Mouse (Mus musculus) embryonic facial prominence, embryonic 15.5 days (tissue): ENCODE data around the gene Fbln1. TPM values are rescaled to one million over a fixed set of nuclear protein-coding genes. Genes with fewer than 3 reads are reported as not detected.

Experiments
- ATAC-seq: fragments of 200-750 bp; cut with Nextera tagmentation; 2 replicates; pipeline ENCODE4 v1.8.0; 2017; ENCODE audit warnings: low read depth, moderate TSS enrichment; ENCODE audit not compliant: insufficient number of reproducible peaks, low FRiP score, low TSS enrichment
- H3K27ac ChIP-seq: fragments of 300-500 bp; sonication (generic); replicated peaks from 2 replicates; pipeline ENCODE4 v1.5.1; 2015; ENCODE audit warnings: mild to moderate bottlenecking, inconsistent platforms
- H3K27me3 ChIP-seq: fragments of 300-500 bp; sonication (generic); 2 replicates; pipeline ENCODE4 v1.6.1; 2015; ENCODE audit warnings: inconsistent platforms
- H3K36me3 ChIP-seq: fragments of 300-500 bp; sonication (generic); 2 replicates; pipeline ENCODE4 v1.6.1; 2015; ENCODE audit warnings: mild to moderate bottlenecking, inconsistent platforms
- H3K4me1 ChIP-seq: fragments of 300-500 bp; sonication (generic); 2 replicates; pipeline ENCODE4 v1.6.1; 2015; ENCODE audit warnings: inconsistent platforms
- H3K4me2 ChIP-seq: fragments of 300-500 bp; sonication (generic); replicated peaks from 2 replicates; pipeline ENCODE4 v1.6.1; 2015; ENCODE audit warnings: mild to moderate bottlenecking, inconsistent platforms
- H3K4me3 ChIP-seq: fragments of 300-500 bp; sonication (generic); replicated peaks from 2 replicates; pipeline ENCODE4 v1.5.1; 2015; ENCODE audit warnings: mild to moderate bottlenecking, inconsistent platforms
- H3K9ac ChIP-seq: fragments of 300-500 bp; sonication (generic); 2 replicates; pipeline ENCODE4 v1.6.1; 2015; ENCODE audit warnings: inconsistent platforms
- H3K9me3 ChIP-seq: fragments of 300-500 bp; sonication (generic); replicated peaks from 2 replicates; pipeline ENCODE4 v1.6.1; 2016; ENCODE audit warnings: inconsistent platforms
- WGBS: fragments of 180-500 bp; shearing (Covaris S2); methylation state at CpG from one replicate; pipeline ENCODE4 v1.1.7; 2015; 5-methylcytosine and 5-hydroxymethylcytosine counted together
- polyA plus RNA-seq: library from polyadenylated mRNA; unstranded; fragments of >200 nt; fragmentation: Nextera tagmentation; extraction: Ambion mirVana; gene quantifications from 2 replicates; pipeline ENCODE4 v1.2.1, GENCODE M21; 2015

The Fbln1 gene
- polyA plus RNA-seq, 1 experiment from 2014 or later = 266 TPM

DNA sequence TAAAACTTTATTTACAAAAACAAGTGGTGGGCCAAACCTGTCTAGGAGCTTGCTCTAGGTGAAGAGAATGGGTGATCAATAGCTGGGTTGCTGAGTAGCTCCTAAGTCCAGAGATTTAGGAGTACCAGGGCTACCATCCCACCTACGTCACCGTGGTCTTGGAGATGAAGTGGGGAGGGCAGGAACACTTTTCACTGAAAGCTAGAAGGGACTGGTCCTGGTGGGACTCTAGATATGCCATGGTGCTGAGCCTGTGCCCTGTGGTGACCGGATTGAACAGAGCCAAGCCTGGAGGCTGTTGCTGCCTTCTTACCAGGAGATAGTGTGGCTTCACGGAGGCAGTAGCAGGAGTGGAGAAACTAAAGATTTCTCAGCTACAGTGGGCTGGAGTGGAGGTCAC is 34.3 kb downstream of the Fbln1 start:
- no peak overlapping the region for H3K4me3 ChIP-seq
- no peak overlapping the region for H3K4me2 ChIP-seq
- H3K4me1 ChIP-seq = no peaks in the 10 kb centered on the region
- H3K36me3 ChIP-seq = peaks cover 96% of the 10 kb centered on the region
- no peaks in the 10 kb centered on the region for H3K27me3 ChIP-seq
- 99% methylated on average over 4 of the region's 4 CpGs for WGBS
- no peaks in the 10 kb centered on the region for H3K9me3 ChIP-seq
- no peak for ATAC-seq
- no peak overlapping the region for H3K9ac ChIP-seq
- no peak overlapping the region for H3K27ac ChIP-seq

DNA sequence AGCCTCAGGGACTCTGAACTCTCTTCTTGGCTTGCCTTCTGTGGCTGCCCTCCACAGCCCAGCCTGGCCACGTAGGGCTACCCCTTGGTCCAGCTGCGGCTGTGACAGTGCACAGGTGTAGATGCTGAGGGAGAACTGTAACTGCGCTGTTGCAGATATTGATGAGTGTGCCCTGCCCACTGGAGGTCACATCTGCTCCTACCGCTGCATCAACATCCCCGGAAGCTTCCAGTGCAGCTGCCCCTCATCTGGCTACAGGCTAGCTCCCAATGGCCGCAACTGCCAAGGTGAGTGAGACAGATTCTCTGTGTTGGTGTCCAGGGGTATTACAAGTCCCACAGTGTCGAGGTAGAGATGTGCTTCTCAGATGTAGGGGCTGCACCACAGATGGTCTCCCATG is 36.1 kb downstream of the Fbln1 start:
- Histone ChIP-seq H3K4me3 (no peak overlapping the region), H3K9ac (no peak overlapping the region), H3K27me3 (no peaks in the 10 kb centered on the region), H3K27ac (no peak overlapping the region), H3K4me1 (no peaks in the 10 kb centered on the region), H3K36me3 (peaks cover 91% of the 10 kb centered on the region), H3K9me3 (no peaks in the 10 kb centered on the region), H3K4me2 (no peak overlapping the region)
- WGBS = 90% methylated on average over 7 of the region's 7 CpGs
- ATAC-seq = no peak

DNA sequence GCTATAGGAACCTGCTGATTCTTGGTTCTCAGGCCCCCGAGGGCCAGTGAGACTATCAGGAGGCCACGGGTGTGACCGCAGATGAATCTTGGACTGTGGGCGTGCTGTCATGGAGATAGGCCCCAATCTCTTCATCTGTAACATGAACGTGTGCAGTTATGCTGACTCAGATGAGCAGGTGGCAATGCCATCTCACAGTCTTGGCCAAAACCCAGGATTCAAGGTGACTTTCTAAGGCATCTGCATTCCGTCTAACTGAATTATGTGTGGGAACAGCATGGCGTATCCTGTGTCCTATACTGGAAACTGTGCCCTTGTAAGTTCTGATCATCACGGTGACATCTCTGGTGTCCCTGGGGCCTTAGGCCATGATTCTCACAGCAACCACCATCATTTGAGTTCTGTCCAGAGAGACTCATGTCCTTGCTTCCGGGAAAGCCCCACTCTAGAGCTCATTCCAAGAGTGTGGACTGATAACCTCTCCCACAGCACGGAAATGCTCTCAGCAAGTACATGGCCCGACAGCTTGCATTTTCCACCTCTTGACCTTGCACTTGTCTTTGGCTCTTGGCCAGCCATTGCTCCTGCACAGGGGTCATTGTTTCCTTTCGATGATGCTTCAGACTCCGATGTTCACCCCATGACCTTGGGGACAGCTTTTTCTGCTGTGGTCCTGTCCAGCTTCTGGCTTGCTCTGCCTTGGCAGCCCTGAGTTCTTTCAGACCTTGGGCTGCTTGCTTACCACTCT is 38.8 kb downstream of the Fbln1 start:
- Histone ChIP-seq H3K4me3 (no peak overlapping the region), H3K36me3 (peaks cover 76% of the 10 kb centered on the region), H3K9me3 (no peaks in the 10 kb centered on the region), H3K27me3 (no peaks in the 10 kb centered on the region), H3K27ac (no peak overlapping the region), H3K4me2 (no peak overlapping the region), H3K4me1 (no peaks in the 10 kb centered on the region), H3K9ac (no peak overlapping the region)
- no peak for ATAC-seq
- WGBS = 85% methylated on average over 13 of the region's 13 CpGs

DNA sequence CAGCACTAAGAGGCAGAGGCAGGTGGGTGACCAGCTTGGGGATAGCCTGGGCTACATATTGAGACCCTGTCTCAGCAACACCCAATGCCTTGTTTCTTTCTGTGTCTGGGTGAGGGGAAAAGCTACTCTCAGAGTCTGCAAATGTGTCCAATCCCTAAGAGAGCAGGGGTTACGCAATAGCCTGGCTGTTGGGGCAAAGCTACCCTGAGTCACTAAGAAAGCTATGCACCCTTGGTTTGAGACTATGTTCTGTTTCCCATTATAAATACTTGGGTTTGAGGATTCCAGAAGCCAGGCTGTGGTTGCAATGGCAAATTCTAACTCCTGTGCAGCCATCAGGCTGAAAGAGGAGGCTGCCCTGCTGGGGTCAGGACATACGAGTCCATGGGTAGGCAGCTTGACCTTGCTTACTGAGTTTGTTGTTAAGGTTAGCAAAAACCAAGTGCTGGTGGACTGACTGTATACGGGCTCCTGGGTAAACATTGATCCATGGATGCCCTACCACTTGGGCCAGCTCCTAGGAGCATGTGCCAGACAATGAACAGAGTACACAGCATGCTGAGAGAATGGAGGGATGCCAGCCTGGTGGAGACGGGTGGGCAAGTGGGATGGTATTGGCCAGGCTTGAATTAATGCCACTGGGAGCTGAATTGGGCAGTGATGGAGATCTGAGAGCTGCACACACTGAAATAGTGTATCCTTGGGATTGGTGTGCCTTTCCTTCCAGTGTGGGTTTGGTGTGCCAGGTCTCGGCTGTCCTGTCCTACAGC is 39.7 kb downstream of the Fbln1 start:
- no peak for ATAC-seq
- Histone ChIP-seq H3K4me1 (no peaks in the 10 kb centered on the region), H3K27me3 (no peaks in the 10 kb centered on the region), H3K36me3 (peaks cover 71% of the 10 kb centered on the region), H3K4me2 (no peak overlapping the region), H3K9ac (no peak overlapping the region), H3K4me3 (no peak overlapping the region), H3K27ac (no peak overlapping the region), H3K9me3 (no peaks in the 10 kb centered on the region)
- WGBS = 79% methylated on average over 5 of the region's 5 CpGs

DNA sequence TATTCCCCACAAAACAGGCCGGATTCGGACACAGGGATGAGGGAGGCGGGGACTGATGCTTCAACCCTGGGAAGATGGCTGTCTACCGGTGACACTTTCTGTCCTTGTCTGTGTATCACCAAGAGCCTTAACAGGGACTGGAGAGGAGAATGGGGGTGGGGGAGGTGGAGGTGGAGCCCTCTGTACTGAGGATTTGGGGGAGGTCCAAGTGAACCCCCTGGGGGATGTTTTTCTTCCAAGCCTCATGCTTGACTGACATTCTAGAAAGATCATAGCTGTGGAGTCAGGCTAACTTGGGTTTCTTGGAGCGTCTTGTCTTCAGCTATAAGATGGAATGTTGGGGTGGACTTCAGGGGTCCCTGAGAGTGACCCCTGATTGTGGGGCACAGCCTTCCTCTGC is 40.3 kb downstream of the Fbln1 start:
- peaks cover 71% of the 10 kb centered on the region for H3K36me3 ChIP-seq
- H3K4me3 ChIP-seq = no peak overlapping the region

DNA sequence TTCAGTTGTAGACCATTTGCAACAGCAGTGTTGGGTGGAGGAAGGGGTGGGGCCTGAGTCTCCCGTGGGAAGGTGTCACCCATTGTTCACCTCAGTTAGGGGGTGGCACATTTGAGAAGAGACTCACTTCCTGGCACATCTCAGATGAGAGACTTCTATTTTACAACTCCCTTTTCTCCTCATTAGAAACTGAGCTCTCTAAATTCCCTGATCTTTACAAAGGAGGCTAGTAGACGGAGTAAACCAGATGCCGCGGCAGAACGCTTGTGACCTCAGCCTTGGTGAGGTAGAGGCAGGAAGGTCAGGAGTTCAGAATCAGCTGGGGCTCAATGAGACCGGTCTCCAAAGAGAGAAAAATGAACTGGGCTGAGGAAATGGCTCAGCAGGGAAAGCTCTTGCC is 41.2 kb downstream of the Fbln1 start:
- Histone ChIP-seq H3K4me3 (no peak overlapping the region), H3K4me2 (no peak overlapping the region), H3K36me3 (peaks cover 71% of the 10 kb centered on the region), H3K27ac (no peak overlapping the region), H3K9me3 (no peaks in the 10 kb centered on the region), H3K4me1 (no peaks in the 10 kb centered on the region), H3K27me3 (no peaks in the 10 kb centered on the region), H3K9ac (no peak overlapping the region)
- 68% methylated on average over 6 of the region's 6 CpGs for WGBS
- ATAC-seq = no peak

More for the DNA sequence above, 40.3 kb downstream of the Fbln1 start:
- no peaks in the 10 kb centered on the region for H3K27me3 ChIP-seq
- no peak overlapping the region for H3K27ac ChIP-seq
- no peak for ATAC-seq
- no peaks in the 10 kb centered on the region for H3K4me1 ChIP-seq
- H3K9me3 ChIP-seq = no peaks in the 10 kb centered on the region
- no peak overlapping the region for H3K9ac ChIP-seq
- WGBS = 85% methylated on average over 5 of the region's 5 CpGs
- no peak overlapping the region for H3K4me2 ChIP-seq

DNA sequence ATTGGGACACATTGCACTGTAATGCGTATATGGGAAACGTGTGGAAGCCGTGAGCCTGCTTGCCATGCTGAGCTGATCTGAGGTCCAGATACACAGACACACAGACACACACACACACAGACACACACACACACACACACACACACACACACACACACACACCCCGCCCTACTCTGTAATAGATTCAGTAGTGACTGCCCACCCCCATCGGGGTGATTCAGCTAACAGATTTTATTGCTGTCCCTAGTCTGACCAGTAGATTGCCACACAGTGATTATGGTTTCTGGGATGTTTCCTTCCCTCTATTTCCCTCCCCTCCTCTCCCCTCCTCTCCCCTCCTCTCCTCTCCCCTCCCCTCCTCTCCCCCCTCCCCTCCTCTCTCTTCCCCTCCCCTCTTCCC is 42.6 kb downstream of the Fbln1 start:
- Histone ChIP-seq H3K4me1 (no peaks in the 10 kb centered on the region), H3K9me3 (no peaks in the 10 kb centered on the region), H3K36me3 (peaks cover 69% of the 10 kb centered on the region), H3K9ac (no peak overlapping the region), H3K4me3 (no peak overlapping the region), H3K27me3 (no peaks in the 10 kb centered on the region), H3K27ac (no peak overlapping the region), H3K4me2 (no peak overlapping the region)
- 81% methylated on average over 5 of the region's 5 CpGs for WGBS
- ATAC-seq = no peak

DNA sequence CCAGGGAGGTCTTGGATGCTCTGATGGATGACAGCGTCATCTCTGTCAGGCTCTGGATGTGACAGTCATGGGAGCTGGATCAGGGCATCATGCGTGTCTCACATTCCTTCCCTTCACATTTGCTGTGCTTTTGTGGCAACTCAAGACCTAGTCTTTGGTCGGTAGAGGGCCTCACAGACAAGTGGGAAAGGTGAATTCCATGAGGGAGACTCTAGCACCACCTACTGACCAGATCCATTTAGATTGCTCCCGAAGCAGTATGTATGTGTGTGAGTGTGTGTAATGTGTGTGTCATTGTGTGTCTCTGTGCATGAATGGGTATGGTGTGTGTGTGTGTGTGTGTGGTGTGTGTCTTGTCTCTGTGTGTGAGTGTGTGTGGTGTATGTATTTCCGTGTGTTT is 43.5 kb downstream of the Fbln1 start:
- Histone ChIP-seq H3K4me2 (no peak overlapping the region), H3K4me1 (no peaks in the 10 kb centered on the region), H3K9me3 (no peaks in the 10 kb centered on the region), H3K27me3 (no peaks in the 10 kb centered on the region), H3K27ac (no peak overlapping the region), H3K36me3 (peaks cover 67% of the 10 kb centered on the region), H3K4me3 (no peak overlapping the region), H3K9ac (no peak overlapping the region)
- 44% methylated on average over 5 of the region's 5 CpGs for WGBS
- ATAC-seq = no peak

DNA sequence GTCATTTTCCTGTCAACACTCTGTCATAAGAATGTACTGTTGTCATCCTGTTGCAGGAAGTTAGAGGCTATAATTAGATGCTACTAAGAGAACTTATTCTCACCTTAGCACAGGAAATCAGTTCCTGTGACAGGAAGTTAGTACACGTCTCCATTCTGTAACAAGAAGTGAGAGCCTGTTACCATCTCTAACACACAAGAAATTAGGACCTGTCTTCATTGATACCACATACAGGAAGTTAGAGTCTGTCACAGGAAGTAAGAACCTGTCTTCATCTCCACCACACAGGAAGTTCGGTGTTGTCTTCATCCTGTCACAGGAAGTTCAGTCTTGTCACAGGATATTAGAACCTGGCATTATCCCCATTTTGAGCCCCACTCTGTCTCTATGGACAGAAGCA is 44.7 kb downstream of the Fbln1 start:
- no peak overlapping the region for H3K4me3 ChIP-seq
- H3K36me3 ChIP-seq = peaks cover 61% of the 10 kb centered on the region
- no peak overlapping the region for H3K4me2 ChIP-seq
- no peaks in the 10 kb centered on the region for H3K4me1 ChIP-seq
- WGBS = 86% methylated on average over 2 of the region's 2 CpGs
- no peaks in the 10 kb centered on the region for H3K9me3 ChIP-seq
- H3K27me3 ChIP-seq = no peaks in the 10 kb centered on the region
- no peak for ATAC-seq
- no peak overlapping the region for H3K27ac ChIP-seq
- H3K9ac ChIP-seq = no peak overlapping the region

DNA sequence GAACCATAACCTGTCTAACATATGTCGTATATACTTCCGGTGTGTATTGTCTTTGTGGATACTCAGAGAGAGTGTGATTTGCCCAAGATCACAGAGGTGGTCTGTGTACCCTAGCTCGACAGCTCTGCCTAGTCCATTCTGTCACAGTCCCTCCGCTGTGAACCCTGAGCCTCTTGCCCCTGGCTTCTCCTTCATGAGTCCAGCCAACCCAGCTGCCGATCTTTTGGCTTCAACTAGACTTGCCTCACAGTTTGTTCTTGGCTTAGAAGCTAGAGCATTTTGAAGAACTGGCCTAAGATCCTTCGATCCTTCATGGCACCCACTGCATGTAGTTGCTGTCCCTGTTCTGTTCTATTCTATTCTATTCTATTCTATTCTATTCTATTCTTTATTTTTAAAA is 46.7 kb downstream of the Fbln1 start:
- Histone ChIP-seq H3K9me3 (no peaks in the 10 kb centered on the region), H3K4me2 (no peak overlapping the region), H3K9ac (no peak overlapping the region), H3K4me1 (no peaks in the 10 kb centered on the region), H3K4me3 (no peak overlapping the region), H3K27ac (no peak overlapping the region), H3K36me3 (peaks cover 53% of the 10 kb centered on the region), H3K27me3 (no peaks in the 10 kb centered on the region)
- no peak for ATAC-seq
- 92% methylated on average over 6 of the region's 6 CpGs for WGBS

DNA sequence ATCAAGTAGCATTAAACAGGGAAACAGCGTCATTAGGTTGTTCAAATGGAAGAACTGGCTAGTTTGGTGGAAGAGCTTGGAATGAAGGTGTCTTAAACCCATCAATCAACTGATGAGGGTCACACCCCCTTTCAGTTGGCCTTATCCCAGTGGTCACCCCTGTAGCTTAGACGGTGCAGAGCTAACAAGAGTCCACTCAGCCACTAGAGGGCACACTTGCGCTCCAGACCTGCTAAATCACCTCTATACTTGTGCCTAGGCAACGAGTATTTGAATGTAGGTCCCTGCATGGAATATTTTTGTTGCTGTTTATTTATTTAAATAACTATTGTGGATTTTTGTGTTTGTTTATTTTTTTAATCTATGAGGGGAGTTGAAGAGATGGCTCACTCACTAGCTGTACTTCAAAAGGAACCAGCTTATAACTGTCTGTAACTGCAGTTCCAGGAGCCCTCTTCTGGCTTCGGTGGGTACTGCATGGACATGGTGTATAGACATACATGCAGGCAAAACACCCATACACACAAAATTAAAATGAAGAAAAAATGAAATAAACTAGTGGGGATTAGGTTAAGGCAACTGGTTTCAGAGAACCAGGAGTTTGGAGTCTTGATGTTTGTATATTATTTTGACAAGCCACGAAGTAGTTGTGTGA is 52.2 kb downstream of the Fbln1 start:
- no peak overlapping the region for H3K27ac ChIP-seq
- no peak overlapping the region for H3K4me2 ChIP-seq
- no peaks in the 10 kb centered on the region for H3K27me3 ChIP-seq
- no peaks in the 10 kb centered on the region for H3K4me1 ChIP-seq
- H3K9me3 ChIP-seq = peaks cover 6% of the 10 kb centered on the region; the same call in 1 of the 2 replicates
- H3K36me3 ChIP-seq = peaks cover 44% of the 10 kb centered on the region
- H3K4me3 ChIP-seq = no peak overlapping the region
- no peak for ATAC-seq
- H3K9ac ChIP-seq = no peak overlapping the region
- 70% methylated on average over 6 of the region's 6 CpGs for WGBS
